Mouse (Mus musculus) adrenal gland (tissue): Measurements from ENCODE around the gene Borcs8.

Source experiments
- intact Hi-C: fragments of 180-260 bp; cut with DNase I; formaldehyde crosslinking; loops from one replicate; pipeline ENCODE4 v1.15.1; 2025

Gene Borcs8

GRCm38 (mm10) chr8:70131166-70131883 is 8.0 kb upstream of the Borcs8 start, which contains the start of gene Nr2c2ap:
Gene Nr2c2ap (plus strand): TSS chr8:70131333.
- intact Hi-C loops: no loop called here

DNA sequence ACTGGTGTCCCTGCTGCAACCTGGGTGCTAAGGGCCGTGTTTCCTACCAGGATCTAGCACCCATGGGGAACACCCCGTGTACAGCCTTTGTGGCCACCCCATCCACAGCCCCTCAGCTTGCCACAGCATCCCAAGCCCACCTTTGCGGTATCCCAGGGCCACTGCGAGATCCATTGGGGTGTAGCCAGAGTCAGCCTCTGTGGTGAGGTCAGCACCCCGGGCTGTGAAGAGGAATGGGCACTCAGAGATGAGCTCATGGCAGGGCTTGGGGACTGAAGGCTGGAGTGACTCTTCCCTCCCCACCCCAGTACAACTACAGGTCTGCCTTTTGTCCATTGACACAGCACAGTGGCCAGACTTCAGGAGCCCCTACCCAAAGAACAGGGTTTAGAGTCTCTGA is 5.2 kb upstream of the Borcs8 start:
- intact Hi-C loops: no loop called here

GRCm38 (mm10) chr8:70134931-70135330 is 4.4 kb upstream of the Borcs8 start:
- intact Hi-C loops: no loop called here

- intact Hi-C loops: no loop called here
These were observed 2.7 kb upstream of the Borcs8 start for GRCm38 (mm10) chr8:70136591-70136990.

DNA sequence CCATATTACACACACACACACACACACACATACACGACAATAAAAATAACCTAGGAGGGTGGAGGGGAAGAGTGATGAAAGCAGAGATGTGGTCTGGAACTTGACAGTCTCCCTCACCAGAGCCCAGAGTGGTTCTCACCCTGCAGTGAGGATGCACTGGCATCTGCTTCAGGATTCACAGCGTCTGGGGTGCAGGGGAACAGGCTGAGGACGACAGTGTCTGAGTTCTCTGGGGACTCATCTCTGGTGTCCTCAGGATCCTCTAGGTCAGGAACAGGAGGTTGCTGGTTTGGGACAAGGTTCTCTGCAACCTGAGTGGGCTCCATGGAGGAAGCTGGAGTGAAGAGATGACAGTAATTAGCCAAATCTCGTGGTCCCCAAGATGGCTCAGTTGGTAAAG is 1.4 kb upstream of the Borcs8 start:
- intact Hi-C loops: no loop called here

- intact Hi-C loops: no loop called here
These were observed 682 bp downstream of the Borcs8 start for GRCm38 (mm10) chr8:70139981-70140380.

GRCm38 (mm10) chr8:70147678-70148607 is 8.6 kb downstream of the Borcs8 start:
- intact Hi-C loops: no loop called here

- intact Hi-C loops: no loop called here
These were observed 10.9 kb downstream of the Borcs8 start for GRCm38 (mm10) chr8:70150158-70150557.

DNA sequence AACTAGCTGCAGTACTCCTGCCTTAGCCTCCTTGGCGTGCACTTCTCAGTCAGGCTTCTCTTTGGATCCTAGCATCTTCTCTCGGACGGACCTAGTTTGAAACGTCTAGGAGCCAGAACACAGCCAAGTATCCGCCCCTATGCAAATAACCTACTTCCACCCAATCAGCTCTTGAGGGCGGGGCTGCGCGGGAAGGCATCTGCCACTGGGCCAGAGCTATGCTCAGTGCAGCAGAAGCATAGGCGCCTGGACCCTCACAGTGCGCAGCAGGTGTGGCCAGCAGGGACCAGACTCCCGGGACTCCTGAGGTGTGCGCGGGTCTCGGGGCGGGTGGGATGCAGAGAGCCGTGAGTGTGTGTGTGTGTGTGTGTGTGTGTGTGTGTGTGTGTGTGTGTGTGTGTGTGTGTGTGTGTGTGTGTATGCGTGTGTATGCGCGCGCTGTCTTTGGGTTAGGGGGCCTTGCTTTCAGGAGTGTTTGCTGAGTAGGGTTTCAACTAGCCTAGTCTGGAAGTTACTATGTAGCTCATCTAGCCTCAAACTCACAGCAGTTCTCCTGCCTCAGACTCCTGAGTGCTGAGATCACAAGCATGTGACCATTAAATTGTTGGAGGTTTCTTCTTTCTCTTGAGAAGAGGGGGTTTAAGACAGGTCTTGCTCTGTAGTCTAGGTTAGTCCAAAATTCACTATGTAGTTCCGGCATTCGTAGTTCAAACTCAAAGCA is 13.4 kb downstream of the Borcs8 start:
- intact Hi-C loops: no loop called here

DNA sequence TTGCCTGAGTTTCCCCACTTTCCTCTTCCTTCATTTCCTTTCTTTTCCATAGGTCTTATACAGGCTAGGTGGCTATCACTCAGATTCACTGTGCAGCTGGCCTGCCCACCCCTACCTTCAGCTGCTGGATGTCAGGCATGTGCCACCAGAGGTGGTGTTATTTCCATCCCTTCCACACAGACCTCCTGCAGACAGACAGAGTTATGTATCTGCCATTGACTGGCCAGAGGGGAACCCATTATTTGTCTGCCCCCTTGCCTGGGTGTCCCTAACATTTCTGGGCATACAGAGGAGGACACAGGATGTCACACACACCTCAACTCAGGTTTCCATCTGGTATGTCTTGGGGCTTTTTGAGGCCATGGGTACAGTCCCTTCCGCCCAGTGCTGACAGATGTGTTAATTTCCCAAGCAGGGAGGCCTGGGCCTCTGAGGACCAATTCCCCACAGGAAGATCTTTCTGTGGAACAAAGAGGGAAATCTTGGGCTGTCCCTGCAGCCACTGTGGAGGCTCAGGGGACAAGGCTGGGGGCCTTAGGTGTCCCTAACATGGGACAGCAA is 18.0 kb downstream of the Borcs8 start:
- intact Hi-C loops: no loop called here

GRCm38 (mm10) chr8:70158069-70158853 is 19.0 kb downstream of the Borcs8 start:
- intact Hi-C loops: no loop called here

GRCm38 (mm10) chr8:70159211-70159610 is 19.9 kb downstream of the Borcs8 start:
- intact Hi-C loops: no loop called here

DNA sequence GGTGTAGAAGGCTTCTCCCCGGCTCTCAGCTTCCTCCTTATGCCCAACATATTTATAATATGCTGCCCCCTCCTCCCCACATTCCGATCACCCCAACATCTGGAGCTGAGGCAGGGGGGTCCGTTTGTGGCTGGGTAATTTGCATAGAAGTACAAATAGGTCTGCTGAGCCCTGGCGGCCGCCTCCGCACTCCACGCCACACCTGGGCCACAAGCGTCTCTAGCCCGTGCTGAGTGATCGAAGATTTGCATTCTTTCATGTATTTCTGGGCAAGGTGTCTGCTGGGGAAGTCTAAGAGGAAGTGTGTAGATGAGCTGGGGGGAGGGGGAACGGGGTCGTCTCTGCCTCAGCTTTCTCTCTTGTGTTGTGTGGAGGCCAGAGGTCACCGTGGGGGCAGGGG is 20.7 kb downstream of the Borcs8 start:
- intact Hi-C loops: no loop called here

- intact Hi-C loops: no loop called here
These were observed 24.0 kb downstream of the Borcs8 start for GRCm38 (mm10) chr8:70163316-70163715.

- intact Hi-C loops: loop anchor here (5.0 kb wide), 2 partner anchors 59 to 294 kb away; no protein-coding TSS in a partner anchor
These were observed 27.3 kb downstream of the Borcs8 start for GRCm38 (mm10) chr8:70166504-70167110.

DNA sequence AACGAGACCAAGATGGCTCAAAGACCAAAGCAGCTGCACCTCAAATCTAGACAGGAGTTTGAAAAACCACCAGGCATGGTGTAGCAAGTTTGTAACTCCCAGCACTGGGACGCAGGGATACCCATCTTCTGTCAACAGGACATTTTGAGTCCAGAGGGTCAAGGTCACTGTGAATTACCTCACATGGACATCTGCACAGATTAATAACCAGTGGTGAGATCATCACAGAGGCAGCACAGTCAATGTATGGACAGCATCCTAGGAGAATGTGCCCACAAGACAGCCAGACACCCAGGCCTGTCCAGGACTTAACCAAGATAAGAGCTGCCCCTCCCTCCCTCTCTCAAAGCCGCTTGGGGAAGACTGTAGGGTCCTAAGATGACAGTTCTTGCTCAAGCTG is 30.8 kb downstream of the Borcs8 start:
- intact Hi-C loops: no loop called here

GRCm38 (mm10) chr8:70170748-70171147 is 31.4 kb downstream of the Borcs8 start:
- intact Hi-C loops: no loop called here

DNA sequence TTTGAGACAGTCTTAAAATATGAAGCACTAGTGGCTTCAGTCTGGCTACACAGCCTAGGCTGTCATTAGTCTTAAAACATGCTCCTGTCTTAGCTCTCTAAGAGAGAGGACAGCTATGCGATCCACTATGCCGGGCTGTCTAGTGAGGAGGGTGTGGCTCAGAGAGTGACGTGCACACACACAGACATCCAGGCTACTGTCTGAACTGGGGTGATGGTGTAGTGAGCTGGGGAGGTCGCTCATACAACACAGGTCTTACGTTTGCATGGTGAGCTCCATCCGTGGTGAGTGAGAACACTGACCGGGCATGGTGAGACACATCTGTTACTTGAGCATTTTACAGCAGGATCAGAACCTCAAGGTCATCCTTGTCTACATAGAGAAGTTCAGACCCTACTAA is 31.9 kb downstream of the Borcs8 start:
- intact Hi-C loops: no loop called here

DNA sequence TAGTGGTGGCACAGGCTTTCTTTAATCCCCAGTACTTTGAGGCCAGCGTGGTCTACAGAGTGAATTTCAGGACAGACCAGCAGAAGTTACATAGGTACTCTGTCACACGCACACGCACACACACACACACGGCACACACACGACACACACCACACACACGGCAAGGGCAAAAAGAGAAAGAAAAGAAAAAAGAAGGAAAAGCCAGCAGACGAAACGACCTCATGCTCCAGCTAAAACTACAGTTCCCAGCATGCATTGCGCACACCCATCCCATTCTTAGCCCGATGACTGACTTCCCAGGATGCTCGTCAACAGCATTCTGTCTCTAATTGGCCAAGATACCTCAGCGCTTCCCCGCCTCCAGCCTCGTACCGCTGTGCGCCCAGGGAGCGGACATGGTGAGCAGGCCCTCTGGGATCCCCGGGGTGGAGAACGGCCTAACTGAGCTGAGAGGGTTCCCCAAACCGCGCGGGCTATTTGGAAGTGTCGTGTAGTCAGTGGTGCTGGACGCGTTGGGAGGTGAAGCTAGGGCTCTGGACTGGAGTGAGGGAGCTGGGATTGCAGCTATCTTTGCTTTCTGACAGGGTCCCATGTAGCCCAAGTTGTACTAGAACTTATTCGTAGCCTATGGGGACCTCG is 32.9 kb downstream of the Borcs8 start, which contains the start of gene Tmem161a:
Tmem161a (plus strand) TSS at position 314 of the 639 bp plus-strand sequence.
- intact Hi-C loops: no loop called here

- intact Hi-C loops: no loop called here
These were observed 34.0 kb downstream of the Borcs8 start for GRCm38 (mm10) chr8:70173320-70173719.
